Mouse (Mus musculus) neural tube, embryonic 10.5 days (tissue): ENCODE data around the gene Akap14.

ENCODE experiments used
- DNase-seq: peaks from one replicate; pipeline ENCODE4 v3.0.0-alpha.2; 2017; ENCODE audit warnings: low spot score; ENCODE audit errors: extremely low spot score

Akap14 gene

DNA sequence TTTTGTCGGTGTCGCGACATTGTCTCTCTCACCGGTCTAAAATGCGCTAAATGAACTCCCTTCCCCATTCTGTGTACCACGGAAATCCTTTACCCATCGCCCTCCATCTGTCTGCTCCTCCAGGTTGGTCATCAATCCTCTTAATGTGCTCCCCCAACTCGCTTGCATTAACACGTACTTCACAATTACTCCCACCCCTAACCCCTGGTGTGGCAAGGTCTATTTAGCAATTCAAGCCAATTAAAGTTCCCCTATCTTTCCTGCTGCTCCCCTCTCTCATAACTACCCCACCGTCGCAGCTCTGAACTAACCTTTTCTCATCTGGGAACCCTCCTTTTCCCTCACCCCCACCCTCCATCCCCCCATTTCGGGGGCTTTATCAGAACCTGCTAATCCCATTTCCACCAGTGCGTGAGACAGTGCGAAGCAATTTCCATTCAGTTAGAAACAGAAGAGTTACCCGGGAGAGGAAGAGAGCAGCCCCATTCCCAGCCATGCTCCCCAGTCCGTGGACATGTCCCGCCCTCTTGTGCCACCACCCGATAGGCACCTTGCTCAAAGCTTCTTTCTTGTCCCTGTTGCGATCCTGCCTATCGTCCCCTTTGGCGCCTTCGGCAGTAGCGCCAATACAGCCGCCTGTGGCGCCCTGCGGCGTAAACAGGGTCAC is 59.0 kb downstream of the Akap14 start:
- DNase-seq, result no peak

DNA sequence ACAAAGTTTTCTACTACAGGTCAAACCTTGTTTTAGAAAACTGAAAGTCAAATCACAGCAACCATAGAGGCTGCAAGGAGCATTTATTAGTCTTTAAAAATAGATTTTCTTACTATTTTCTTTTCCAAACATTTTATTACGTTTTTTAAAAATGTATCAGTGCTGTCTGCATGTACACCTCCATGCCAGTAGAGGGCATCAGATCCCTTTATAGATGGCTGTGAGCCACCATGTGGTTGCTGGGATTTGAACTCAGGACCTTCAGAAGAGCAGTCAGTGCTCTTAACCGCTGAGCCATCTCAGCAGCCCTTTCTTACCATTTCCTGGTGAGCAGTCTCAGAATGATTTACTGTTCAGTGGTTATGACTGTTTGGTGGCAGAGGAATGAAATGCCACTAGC is 64.8 kb downstream of the Akap14 start:
- DNase-seq, result no peak
